Mouse (Mus musculus) heart, adult 2 months (tissue): ENCODE data around the gene Insr. TPM values are rescaled to one million over a fixed set of nuclear protein-coding genes. Genes with fewer than 3 reads are reported as not detected.
A peak's percentile ranks its signal among the peaks of the same experiment; 100 is the strongest.

Experiments used
- DNase-seq, 2 experiments: peaks; one replicate each; pipeline ENCODE4 v3.0.0; 2021
- H3K27ac ChIP-seq: fragments of 200-600 bp; 2 replicates; pipeline ENCODE4 v1.8.1; 2022
- H3K27me3 ChIP-seq: fragments of 200-500 bp; 2 replicates; pipeline ENCODE4 v1.6.1; 2012; ENCODE audit warnings: mild to moderate bottlenecking, low read length, inconsistent platforms, mixed read lengths; ENCODE audit not compliant: control insufficient read depth, insufficient read depth
- H3K36me3 ChIP-seq: fragments of 200-500 bp; 2 replicates; pipeline ENCODE4 v1.6.1; 2012; ENCODE audit warnings: low read length, inconsistent platforms; ENCODE audit not compliant: control insufficient read depth, insufficient read depth
- H3K4me1 ChIP-seq: fragments of 200-500 bp; 2 replicates; pipeline ENCODE4 v1.6.1; 2011; ENCODE audit warnings: low read length; ENCODE audit not compliant: control insufficient read depth, insufficient read depth
- H3K4me3 ChIP-seq: fragments of 200-600 bp; 2 replicates; pipeline ENCODE4 v1.8.1; 2022
- H3K79me2 ChIP-seq: fragments of 200-500 bp; replicated peaks from 2 replicates; pipeline ENCODE4 v1.6.1; 2012; ENCODE audit warnings: mild to moderate bottlenecking, inconsistent platforms, low read length, moderate library complexity, mixed read lengths; ENCODE audit not compliant: control insufficient read depth, insufficient read depth
- H3K9ac ChIP-seq: fragments of 200-500 bp; 2 replicates; pipeline ENCODE4 v1.6.1; 2012; ENCODE audit warnings: low read depth, mild to moderate bottlenecking, control low read depth, inconsistent platforms, low read length, mixed read lengths
- CTCF ChIP-seq: fragments of 200-600 bp; IDR thresholded peaks from 2 replicates; pipeline ENCODE4 v1.8.1; 2022; ENCODE audit warnings: antibody characterized with exemption, mild to moderate bottlenecking, moderate library complexity
- EP300 ChIP-seq: fragments of 200-500 bp; IDR thresholded peaks from 2 replicates; pipeline ENCODE4 v1.6.1; 2011; ENCODE audit warnings: low read depth, low read length, control low read depth; ENCODE audit not compliant: insufficient read depth
- POLR2A ChIP-seq: fragments of 200-500 bp; IDR thresholded peaks from 2 replicates; pipeline ENCODE4 v1.6.1; 2011; ENCODE audit warnings: mild to moderate bottlenecking, low read depth, low read length, control low read depth; ENCODE audit not compliant: insufficient read depth
- WGBS: fragments of 180-500 bp; shearing (Covaris S2); methylation state at CpG from one replicate; pipeline ENCODE4 v1.1.7; 2018; 5-methylcytosine and 5-hydroxymethylcytosine counted together
- intact Hi-C: fragments of 180-260 bp; cut with DNase I; formaldehyde crosslinking; loops from one replicate; pipeline ENCODE4 v1.15.1; 2025
- polyA plus RNA-seq: library from polyadenylated mRNA; depleted of rRNA; stranded (reverse); fragments of >200 nt; gene quantifications from 2 replicates; pipeline ENCODE4 v1.2.3, GENCODE M21; 2012
- total RNA-seq, 2 experiments: library from RNA; stranded (reverse); gene quantifications; 2 replicates each; pipeline ENCODE4 v1.2.3; 2021

Gene Insr
- total and polyA plus RNA-seq, 3 experiments: 24.6 to 145 (median 112) TPM

GRCm38 (mm10) chr8:3219921-3220411, 59.5 kb downstream of the Insr start:
- WGBS: 85% methylated on average over 12 of the region's 12 CpGs
- TF ChIP-seq POLR2A: no peak
- TF ChIP-seq CTCF: no peak
- TF ChIP-seq EP300: no peak
- no peak overlapping the region for H3K4me3 ChIP-seq
- peaks cover 2% of the 10 kb centered on the region; the same call in 1 of the 2 replicates for H3K79me2 ChIP-seq
- peak overlapping the region; percentile 26 for H3K27ac ChIP-seq
- intact Hi-C loops: loop anchor here (5.0 kb wide), 2 partner anchors 33 to 297 kb away; partner anchors contain the start of gene Pnpla6
- peaks cover 27% of the 10 kb centered on the region for H3K4me1 ChIP-seq
- H3K27me3 ChIP-seq: no peaks in the 10 kb centered on the region
- no peak overlapping the region for H3K9ac ChIP-seq
- no peak for DNase-seq
- H3K36me3 ChIP-seq: peaks cover 15% of the 10 kb centered on the region

DNA sequence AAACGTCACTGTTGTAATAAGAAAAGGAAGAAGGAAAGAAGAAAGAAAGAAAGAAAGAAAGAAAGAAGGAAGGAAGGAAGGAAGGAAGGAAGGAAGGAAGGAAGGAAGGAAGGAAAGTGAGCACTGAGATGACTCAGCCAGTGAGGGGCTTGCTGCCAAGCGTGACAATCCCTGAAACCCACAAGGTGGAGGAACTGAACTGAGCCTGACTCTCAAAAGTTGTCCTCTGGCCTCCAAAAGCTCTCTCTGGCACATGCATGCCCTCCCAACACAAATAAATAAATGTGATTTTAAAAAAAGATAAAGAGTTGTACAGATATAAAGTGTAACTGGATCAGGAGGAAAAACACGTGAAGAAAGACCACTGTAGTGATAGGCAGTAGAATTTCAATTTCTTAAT, 60.2 kb downstream of the Insr start:
- TF ChIP-seq CTCF (no peak), POLR2A (no peak), EP300 (no peak)
- no peak overlapping the region for H3K4me3 ChIP-seq
- H3K36me3 ChIP-seq: peaks cover 15% of the 10 kb centered on the region
- H3K4me1 ChIP-seq: peaks cover 29% of the 10 kb centered on the region
- H3K27me3 ChIP-seq: no peaks in the 10 kb centered on the region
- WGBS: 79% methylated on average over 3 of the region's 3 CpGs
- H3K79me2 ChIP-seq: peaks cover 2% of the 10 kb centered on the region; the same call in 1 of the 2 replicates
- no peak for DNase-seq
- intact Hi-C loops: no loop called here
- no peak overlapping the region for H3K9ac ChIP-seq
- peak overlapping the region; percentile 15; the same call in 1 of the 2 replicates for H3K27ac ChIP-seq

DNA sequence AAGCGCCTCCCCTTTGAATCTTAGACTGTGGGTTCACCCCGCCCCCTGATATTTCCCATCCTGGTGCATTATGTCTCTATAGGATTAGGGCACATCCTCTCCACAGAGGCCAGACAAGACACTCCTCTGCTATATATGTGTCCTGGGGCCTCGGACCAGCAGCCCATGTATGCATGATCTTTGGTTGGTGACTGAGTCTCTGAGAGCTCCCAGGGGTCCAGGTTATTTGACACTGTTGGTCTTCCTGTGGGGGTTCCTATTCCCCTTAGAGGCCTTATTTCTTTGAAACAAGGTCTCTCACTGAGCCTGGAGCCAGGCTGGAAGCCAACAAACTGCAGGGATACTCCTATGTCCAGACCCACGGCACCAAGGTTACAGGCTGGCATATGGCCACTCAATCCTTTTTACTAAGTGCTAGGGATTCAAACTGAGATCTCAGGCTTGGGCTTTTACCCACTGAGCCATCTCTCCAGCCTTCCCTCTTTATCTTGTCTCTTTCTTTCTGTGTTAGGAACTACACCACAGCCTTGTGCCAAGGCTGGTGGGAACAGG, 62.8 kb downstream of the Insr start:
- 60% methylated on average over 4 of the region's 4 CpGs for WGBS
- TF ChIP-seq CTCF (no peak), POLR2A (no peak), EP300 (no peak)
- Histone ChIP-seq H3K9ac (no peak overlapping the region), H3K27ac (peak overlapping the region; percentile 61), H3K4me3 (no peak overlapping the region), H3K79me2 (0 out of 2 replicates have a peak, but pooled peaks cover 2% of the 10 kb centered on the region), H3K36me3 (peaks cover 10% of the 10 kb centered on the region), H3K27me3 (no peaks in the 10 kb centered on the region), H3K4me1 (peaks cover 24% of the 10 kb centered on the region)
- intact Hi-C loops: no loop called here
- DNase-seq: peak in 1 of 2 experiments; percentile 29

DNA sequence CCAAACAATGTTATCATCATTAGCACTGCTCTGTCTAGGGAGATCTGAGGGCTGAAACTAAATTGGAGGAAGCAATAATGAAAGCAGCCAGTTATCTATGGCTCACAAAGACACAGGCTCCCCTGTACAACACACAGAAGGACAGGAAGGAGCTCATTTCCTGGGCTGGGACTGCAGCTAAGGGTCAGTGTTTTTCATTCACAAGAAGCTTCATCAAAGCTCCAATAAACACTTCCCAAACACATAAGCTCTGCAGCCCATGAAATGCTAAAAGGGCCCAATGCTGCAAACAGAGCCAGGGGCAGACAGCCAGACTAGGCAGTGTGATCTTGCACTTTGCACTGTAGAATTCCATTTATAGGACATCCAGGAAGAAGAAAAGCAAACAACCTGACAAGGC, 63.9 kb downstream of the Insr start:
- peak in 1 of 2 experiments; percentile 75 for DNase-seq
- H3K9ac ChIP-seq: no peak overlapping the region

GRCm38 (mm10) chr8:3214601-3215000, 64.8 kb downstream of the Insr start:
- Histone ChIP-seq H3K36me3 (peaks cover 17% of the 10 kb centered on the region), H3K4me1 (peaks cover 34% of the 10 kb centered on the region), H3K27me3 (no peaks in the 10 kb centered on the region), H3K79me2 (0 out of 2 replicates have a peak, but pooled peaks cover 2% of the 10 kb centered on the region), H3K27ac (peak overlapping the region; percentile 61), H3K4me3 (no peak overlapping the region), H3K9ac (no peak overlapping the region)
- no peak for DNase-seq
- WGBS: 91% methylated on average over 1 of the region's 1 CpGs
- no peak for TF ChIP-seq EP300
- TF ChIP-seq CTCF: no peak
- TF ChIP-seq POLR2A: no peak
- intact Hi-C loops: no loop called here

More for the DNA sequence above, 63.9 kb downstream of the Insr start:
- Histone ChIP-seq H3K4me3 (no peak overlapping the region), H3K79me2 (0 out of 2 replicates have a peak, but pooled peaks cover 2% of the 10 kb centered on the region), H3K36me3 (peaks cover 12% of the 10 kb centered on the region), H3K27ac (peak overlapping the region; percentile 61), H3K4me1 (peaks cover 29% of the 10 kb centered on the region), H3K27me3 (no peaks in the 10 kb centered on the region)
- intact Hi-C loops: no loop called here
- TF ChIP-seq POLR2A (peak; percentile 38; the same call in 1 of the 2 replicates), EP300 (peak; percentile 58; the same call in 1 of the 2 replicates), CTCF (no peak)

GRCm38 (mm10) chr8:3211456-3211855, 68.0 kb downstream of the Insr start:
- Histone ChIP-seq H3K27me3 (no peaks in the 10 kb centered on the region), H3K4me1 (peaks cover 29% of the 10 kb centered on the region), H3K4me3 (no peak overlapping the region), H3K9ac (no peak overlapping the region), H3K27ac (peak overlapping the region; percentile 62), H3K36me3 (peaks cover 13% of the 10 kb centered on the region), H3K79me2 (no peaks in the 10 kb centered on the region)
- intact Hi-C loops: no loop called here
- TF ChIP-seq POLR2A (no peak), EP300 (peak; percentile 79), CTCF (no peak)
- peak; percentile 58 to 78 for DNase-seq
- 31% methylated on average over 9 of the region's 9 CpGs for WGBS
